Mouse (Mus musculus) C2C12 (cell line): ENCODE data around the gene Usp20.

Source experiments
- CTCF ChIP-seq: IDR thresholded peaks from one replicate; pipeline ENCODE4 v1.5.1; 2011; ENCODE audit not compliant: control insufficient read depth, insufficient read depth, insufficient read length
- MAX ChIP-seq: IDR thresholded peaks from one replicate; pipeline ENCODE4 v1.6.1; 2011; ENCODE audit warnings: mild to moderate bottlenecking, control low read depth

GRCm38 (mm10) chr2:30995432-30995996 is 13.4 kb downstream of the Usp20 start:
- TF ChIP-seq MAX (no peak), CTCF (no peak)
